Mouse (Mus musculus) liver (tissue): ENCODE data around the gene Ppm1e.

Source experiments
- DNase-seq: peaks from one replicate; pipeline ENCODE4 v3.0.0-alpha.2; 2020; ENCODE audit warnings: mixed read lengths

Ppm1e gene

DNA sequence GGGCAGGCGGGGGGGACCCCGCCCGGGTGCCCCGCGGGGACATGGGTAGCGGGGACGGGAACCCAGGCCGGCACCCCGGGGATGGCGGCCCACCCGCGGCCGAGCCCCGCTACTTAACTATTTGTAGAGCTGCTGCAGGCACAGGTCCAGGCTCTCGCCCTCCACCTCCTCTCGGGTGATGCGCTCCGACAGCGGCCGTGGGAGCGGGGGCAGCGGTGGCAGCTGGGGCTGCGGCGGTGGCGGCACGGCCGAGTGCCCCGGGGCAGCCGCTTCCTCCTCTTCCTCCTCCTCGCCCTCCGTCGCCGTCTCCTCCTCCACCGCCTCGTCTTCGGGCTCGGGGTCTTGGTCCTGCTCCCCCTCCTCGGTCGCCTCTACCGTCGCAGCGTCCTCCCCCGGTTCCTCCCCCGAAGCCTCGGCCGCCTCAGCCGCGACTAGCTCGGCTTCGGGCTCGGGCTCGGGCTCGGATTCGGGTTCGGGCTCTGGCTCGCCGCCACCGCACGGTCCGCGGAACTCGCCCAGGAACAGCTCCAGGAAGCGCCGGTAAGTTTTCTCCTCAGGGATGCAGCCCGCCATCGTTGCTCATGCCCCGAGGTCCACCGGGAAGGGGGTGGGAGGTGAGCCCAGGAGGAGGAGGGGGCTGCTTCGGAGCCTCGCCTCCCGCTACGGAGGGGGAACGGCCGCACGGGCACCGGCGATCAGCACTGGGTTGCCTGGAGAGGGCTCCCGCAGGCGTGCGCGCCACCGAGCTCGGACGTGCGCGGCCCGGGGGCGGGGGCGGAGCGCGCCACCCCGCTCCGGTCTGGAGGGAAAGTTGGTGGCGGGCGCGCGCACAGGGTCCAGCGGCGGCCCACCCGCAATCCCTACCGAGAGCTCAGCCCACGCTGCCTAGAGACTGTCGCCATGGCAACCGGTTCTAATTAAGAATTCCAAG, at the start of gene Ppm1e:
Ppm1e (minus strand) TSS at position 693 of the 931 bp plus-strand sequence.
- DNase-seq: peak; percentile 87

DNA sequence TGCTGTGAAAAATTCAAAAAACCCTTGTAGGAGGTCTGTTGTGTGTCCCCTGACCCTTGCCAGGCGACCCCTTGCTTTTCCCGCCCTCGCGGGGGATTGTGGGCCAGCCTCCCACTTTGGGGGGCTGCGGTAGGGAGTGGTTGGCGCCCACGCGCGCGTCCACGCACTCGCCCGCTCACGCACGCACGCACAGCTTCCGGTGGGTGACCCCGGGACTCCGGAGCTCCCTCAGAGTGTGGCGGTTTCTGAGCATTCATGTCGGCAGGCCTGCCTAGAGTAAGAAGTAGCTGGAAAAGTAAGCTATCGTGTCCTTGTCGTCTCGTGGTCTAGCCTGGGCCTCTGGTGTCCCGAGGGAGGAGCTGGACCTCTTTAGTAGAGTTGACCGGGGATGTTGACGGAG, 46.1 kb upstream of the Ppm1e start, which contains the start of the genes Rad51c and Tex14:
Rad51c (minus strand) TSS at position 79 of the 400 bp plus-strand sequence.
Tex14 (plus strand) TSS at position 190 of the 400 bp plus-strand sequence.
- DNase-seq: peak; percentile 9

DNA sequence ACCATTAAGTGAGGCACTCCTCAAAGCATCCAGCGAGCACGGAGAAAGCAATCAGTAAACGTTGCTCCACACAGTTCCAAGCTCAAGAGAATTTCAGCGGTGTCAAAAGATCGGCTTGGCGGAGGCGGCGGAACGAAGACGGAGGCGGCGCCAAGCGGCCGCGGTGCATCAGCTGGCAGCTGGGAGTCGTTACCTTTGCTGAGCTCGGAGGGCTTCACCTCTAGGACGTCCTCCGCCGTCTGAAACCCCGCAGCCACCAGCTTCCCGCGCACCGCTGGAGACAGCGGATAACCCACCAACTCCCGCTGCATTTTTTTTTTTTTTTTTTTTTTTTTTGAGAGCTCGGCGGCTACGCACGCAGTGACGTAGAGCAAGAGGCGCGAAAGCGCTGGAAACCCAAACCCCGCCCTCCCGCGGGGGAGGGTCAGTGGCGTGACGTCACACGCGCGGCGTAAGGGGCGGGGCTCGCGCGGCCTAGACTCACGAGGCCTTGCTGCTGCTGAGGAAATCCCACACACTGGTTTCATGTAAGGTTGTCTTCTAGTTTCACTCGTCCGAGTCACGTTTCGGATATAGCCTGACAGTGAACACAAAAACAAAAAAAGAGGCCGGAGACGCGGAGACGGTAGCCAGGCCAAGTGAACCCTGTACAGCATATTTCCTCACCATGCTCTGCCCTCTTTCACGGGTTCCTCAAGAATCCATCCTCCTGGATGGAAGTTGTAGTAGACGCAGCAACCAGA, 45.5 kb upstream of the Ppm1e start:
- DNase-seq: peak; percentile 97

DNA sequence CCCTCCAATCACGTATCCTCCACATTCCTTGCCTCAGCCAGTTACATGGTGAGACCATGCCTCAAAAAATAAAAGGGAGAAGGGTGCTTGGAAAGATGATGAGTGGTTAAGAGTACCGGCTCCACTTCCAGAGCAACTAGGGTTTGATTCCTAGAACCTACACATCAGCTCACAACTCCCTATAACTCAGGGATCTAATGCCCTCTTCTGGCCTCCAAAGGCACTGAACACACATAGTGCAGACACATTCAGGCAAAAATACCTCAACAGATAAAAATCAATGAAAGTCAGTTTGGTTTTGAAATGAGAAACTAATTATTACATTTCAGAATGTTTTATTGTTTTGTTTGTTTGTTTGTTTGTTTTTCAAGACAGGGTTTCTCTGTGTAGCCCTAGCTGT, 39.6 kb upstream of the Ppm1e start:
- DNase-seq: no peak

DNA sequence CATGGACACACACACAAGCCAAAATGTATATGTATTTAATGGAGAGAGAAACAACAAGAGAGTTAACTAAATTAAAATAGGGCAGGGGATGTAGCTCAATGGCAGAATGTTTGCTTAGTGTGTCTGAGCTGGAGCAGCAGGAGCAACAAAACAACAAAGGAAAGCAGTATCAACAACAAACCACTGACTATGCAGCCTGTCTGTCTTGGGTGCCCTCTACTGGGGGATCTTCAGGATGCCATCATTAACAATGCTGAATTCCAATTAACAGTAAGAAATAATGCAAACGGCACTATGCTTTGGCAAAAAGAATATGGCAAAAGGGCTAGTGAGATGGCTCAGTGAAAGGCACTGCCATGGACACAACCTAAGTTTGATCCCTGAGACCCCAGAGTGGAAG, 35.0 kb upstream of the Ppm1e start:
- DNase-seq: peak; percentile 54

DNA sequence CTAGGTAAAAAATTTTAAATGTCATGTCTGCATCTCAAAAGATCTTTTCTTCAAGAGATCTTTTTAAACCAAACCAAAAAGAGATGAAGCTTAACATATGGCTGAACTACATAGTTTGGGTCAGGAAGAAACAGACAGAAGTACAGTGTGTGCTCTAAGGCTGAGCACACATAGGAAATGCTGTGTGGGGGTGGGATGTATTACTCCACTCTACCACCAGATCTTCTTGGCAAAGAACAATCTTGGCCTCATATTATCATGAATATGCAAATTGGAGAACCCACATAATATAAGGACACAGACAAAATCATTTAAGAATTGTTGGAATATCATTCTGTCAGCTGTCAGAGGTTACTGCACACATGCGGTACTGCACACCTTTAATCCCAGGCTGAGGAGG, 26.9 kb upstream of the Ppm1e start:
- no peak for DNase-seq

DNA sequence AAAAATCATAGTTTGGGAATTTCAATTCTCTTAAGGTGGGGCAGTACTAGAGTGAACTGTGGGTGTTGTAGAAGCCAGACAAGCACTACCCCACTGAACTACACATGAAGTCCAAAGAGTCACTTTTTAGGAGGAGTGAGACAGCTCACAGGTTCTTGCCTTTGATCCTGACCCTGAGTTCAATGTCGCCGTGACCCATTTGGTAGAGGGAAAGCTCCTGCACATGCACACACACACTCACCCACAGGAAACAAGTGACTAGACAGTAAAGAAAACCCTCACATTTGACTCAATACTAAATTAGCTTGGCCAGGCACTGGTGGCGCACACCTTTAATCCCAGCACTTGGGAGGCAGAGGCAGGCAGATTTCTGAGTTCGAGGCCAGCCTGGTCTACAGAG, 25.7 kb upstream of the Ppm1e start:
- DNase-seq: no peak

DNA sequence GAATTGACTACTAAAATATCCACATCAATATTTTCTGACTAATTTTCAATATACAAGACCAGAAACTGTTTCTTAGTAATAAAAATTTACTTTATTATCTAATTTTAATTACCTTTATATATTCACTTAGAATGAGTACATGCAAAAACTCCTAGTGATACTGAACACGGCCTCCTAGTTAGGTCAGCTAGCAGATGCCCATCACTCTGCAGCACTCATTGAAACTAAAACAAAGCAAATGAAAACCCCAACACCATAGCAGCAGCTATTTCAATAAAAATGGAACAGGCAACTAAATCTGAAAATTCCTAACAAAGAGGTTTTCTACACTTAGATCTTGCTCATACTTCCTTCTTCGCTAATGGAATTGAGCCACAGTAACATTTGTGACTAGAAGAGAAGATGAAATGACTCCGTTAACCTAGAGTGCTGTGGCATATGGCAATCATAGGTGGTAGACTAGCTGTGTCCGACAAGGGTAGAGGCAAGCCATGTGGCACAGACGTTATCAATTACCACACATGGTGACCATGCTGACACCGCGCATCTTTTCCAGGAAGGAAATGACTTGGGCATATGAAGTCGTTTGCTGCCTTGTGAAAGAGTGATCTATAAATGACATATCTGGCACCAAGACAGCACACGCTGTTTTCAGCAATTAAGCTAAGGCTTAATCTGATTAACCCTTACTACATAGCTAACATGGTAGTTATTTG, 9.2 kb upstream of the Ppm1e start:
- DNase-seq: peak; percentile 89

DNA sequence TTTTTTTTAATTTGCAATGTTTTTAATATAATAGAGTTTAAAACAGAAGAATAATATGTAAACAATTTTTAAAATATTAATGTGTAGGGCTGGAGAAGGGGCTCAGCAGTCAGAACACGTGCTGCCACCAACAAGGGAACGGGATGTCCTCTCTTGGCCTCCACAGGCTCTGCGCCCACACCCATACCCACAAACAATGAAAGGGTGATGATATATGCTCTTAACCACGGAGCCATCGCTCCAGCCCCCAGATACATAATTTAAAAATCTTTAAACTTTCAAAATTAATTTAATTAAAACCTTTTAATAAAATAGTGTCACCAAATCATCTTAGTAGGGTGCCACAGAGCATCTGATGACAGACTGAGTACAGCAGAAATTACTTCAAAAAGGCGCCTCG, 8.2 kb upstream of the Ppm1e start:
- DNase-seq: peak; percentile 58

DNA sequence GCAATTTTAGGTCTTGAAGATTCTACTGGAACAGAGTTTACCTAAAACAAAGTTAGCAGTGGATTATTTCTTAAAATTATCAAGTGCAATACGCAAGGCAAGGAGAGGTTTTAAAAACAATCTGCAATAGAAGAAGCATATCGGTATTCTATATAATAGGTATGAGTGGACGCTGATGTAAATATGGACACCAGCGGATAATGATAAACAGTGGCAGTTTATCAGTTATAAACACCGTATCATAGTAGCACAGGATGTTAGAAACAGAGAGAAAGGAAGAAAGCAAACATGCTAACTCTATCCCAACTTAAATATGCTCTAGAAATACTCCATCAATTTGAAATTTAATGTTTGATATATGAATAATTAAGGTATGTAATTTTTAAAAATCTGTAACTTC, 6.3 kb upstream of the Ppm1e start:
- no peak for DNase-seq

DNA sequence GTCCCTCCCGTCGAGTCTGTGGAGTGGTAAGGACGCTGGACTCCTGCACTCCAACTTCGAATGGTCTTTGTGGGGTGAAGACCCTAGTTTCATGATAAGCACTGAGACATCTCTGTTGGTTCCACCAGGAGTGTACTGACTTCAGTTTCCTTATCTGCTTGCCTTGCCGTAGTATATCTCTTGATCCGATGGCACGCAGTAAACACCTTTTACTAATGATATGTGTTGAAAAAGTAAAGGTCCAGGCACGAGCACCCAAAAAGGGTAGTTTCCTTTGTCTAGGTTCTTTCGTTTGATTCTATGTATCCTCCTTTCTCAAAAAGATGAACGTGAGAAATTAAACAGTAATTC, 414 bp upstream of the Ppm1e start:
- DNase-seq: no peak

DNA sequence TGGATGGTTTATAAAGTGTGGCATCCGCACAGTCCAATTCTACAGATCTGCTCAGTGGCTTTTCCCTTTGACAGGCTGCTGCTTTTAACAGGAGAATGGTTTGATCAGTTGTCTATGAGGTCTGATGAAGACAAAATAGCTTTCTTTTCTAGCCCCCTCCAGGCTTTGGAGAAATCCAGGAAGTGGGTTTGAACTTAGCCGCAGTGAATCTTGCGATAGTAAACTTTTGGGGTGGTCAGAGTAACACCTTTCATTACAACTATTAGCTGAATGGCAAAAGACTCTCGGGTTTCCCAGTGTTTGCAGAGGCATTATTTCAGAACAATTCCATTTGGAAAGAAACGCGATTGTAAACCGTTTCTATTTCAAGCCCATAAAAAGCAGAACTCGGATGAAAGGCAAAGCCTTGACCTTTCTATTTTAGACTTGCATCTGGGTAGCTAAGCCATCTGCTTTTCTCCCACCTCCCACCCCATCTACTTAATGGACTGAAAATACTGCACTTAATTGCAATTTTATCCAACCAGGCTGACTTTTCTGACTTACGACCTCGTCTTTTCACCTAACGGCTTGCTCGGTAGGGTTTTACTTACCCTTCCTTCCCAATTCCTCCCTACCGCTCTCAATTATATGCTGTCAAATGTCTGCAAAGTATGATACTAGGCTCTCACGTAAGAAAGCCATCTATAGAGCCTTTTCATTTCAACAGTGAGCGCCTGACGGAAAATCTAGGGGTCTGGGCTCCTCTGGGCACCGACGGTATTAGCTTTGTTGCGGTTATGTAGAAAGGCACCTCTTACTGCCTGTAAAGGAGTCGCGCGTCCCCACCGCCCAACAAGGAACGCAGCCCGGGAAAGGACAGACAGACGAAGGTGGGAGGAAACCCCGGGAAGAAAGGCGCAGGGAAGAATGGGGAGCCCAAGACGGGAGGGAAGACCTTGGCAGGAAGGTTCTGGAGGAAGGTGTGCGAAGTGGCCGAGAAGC, 1.2 kb downstream of the Ppm1e start:
- DNase-seq: peak; percentile 35

DNA sequence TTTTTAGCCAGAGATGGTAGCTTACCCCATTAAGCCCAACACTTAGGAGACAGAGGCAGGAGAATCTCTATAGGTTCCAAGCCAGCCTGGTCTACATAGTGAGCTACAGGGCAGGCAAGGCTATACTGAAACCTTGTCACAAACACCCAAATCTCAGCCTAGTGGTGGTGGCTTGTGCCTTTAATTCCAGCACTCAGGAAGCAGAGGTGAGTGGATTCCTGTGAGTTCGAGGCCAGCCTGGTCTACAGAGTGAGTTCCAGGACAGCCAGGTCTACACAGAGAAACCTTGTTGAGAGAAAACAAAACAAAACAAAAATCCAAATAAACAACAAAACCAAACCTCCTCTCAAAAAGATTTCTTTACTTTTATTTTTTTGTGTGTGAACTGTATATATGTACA, 4.0 kb downstream of the Ppm1e start:
- DNase-seq: no peak

DNA sequence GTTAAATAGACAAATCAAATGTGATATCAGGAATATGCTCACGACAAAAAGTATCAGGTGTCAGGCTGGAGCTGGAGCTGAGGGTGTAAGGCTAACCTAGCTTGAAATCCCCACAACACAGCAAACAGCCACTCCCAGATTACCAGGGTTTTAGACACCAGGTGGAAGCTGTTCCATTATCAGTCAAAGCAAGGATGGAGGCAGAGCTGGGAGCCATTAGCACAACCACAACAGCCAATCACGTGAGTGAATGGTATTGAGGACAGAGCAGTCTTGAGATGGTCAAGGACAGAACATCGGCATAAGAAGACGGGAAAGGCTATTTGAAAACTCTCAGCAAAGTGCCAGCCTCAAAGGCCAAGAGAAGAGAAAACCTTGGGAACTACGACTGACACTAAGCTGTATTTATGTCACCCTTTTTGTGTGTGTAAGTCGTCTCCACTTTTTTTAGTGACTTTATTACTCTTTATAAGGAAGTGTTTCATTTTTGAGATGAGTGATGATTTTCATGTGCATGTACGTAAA, 5.1 kb downstream of the Ppm1e start:
- no peak for DNase-seq

DNA sequence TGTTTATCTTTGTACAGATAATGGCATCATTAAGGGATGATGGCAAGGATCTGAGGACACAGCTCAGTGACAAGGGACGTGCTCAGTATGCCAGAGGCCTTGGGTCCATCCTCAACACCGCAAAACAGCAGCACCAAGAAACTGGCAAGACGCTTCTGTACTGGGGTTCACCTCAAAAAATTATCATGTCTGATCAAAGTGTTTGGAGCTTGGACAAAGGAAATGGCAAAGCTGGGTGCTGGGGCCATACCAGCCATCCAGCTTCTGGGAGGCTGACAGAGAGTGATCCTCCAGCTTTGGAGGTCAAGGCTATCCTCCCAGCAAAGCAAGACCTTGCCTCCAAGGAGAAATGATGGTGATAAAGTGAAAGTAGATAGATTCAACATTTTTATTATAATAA, 32.4 kb downstream of the Ppm1e start:
- DNase-seq: no peak

DNA sequence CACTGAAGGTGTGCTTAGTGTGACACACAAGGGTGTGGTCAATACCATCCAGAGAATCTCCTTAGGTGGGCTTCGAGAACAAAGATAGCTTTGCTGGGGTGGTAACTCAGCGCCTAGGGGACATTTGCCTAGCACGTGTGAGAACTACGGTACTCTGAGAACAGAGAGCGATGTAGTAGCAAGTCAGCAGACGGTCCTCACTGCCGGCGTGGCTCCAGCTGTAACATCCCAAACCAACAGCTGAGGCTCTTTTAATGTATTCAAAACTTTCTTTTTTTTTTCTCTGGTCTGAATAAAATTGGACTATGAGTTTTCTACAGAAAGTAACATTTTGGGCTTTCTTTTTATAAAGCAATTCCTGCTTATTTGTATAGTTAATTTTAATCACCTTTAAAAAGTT, 36.3 kb downstream of the Ppm1e start:
- DNase-seq: no peak

DNA sequence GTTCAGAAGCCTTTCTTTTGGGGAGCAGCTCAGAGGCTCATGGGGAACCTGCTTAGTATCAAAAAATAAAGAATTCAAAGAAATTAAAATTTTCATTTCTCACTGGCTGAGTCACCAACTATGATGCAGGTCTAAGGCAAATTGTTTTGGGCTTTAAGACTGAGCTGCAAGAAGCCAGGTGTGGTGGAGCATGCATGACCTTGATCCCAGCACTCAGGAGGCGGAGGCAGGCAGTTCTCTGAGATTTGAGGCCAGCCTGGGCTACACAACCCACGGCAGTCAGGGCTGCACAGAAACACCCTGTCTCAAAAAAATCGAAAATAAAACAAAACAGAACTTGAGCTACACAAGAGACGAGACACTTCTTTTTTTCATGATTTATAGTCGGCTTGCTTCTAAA, 38.8 kb downstream of the Ppm1e start:
- DNase-seq: no peak

DNA sequence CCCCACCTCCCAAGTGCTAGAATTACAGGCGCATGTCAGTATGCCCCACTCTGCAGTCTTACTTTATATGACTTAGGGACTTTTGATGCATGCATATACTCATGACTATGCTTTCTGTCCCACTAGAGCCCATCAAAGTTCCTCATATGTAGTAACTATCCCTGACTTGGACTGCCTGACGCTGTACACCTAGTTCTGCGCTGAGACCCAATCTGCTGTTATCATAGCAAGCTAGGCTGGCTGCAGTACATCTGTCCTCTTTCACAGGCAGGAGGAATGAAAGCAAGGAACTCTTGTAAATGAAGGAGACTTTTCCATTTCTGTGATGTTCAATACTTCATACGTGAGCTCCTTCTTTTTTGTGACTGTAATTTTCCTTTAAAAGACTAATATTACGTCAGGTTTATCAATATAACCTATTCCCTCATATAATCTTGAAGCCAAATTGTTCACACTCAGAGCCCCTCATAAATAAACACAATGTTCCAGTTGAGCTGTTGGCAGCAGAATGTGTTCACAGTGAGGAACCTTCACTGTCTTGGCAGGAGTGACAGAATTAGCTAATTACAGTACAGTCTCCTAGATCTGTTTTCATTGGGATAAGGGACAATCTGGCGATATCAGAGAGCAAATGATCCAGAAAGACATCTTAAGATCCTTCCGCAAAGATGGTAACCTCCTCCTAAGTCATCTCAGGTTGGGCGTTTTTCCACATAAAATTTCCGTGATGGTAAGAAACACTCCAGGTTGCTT, 39.7 kb downstream of the Ppm1e start:
- DNase-seq: no peak

DNA sequence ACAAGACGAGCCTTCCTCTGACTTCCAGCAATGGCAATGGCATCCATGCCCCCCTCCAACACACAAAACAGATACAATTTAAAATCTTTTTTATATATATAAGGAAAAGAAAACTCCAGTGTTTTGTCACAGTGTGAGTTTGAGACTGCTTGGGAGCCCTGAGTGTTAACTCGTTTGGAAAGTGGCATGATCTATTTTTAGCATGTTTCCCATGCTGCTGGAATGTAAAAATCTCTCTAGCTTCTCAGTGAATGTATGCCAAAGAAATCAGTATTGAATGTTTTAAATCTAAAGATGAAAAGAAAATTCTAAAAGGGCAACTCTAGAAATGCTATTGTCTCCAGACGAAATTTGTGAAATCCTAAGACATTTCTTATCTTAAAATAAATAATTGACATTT, 45.3 kb downstream of the Ppm1e start:
- DNase-seq: no peak

DNA sequence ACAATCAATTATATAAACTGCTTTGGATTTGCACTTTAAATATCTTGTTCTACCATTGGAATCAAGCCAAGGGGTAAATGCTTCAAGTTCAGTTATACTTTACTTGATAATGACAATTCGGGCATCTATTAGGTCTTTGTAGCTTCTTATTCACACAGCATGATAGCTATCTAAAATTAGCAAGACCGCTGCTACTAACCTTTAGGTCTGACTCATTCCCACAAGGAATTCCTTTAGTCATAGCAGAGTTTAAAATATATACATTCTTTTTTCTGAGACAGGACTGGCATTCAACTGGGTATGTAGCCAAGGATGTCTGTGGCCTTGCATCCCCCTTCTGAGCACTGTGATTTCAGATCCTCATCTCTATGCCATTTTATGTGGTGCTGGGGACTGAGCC, 48.5 kb downstream of the Ppm1e start:
- no peak for DNase-seq
